15 mouse cellular contexts compared by ENCODE assay signal in the genomic region with DNA sequence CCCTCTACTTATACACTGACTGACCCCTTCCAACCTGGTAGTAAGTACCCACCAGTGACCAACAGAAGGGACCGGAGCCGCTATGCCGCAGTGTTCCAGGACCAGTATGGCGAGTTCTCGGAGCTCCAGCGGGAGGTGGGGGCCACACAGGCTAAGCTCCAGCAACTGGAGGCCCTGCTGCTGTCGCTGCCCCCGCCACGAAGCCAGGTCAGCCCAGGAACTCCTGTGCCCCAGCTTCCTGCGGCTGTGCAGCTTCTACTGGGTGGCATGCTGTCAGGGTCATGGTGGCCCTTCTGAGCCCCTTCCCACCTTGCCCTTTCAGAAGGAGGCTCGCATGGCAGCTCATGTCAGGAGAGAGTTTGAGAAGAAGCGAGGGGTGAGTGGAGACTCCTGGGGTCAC. TPM values are rescaled to one million over a fixed set of nuclear protein-coding genes. Genes with fewer than 3 reads are reported as not detected.
DNase-seq lines count a peak whose midpoint lies in the region; ATAC-seq and TF ChIP-seq lines count a peak whose summit lies in the region.
"Had no signal": no experiment of that assay in that cellular context is flagged by ENCODE, and none has a peak within 500 bp of the region (broad histone marks: within the 10 kb centered on the region; RNA-seq: fewer than 3 reads in every experiment).

No protein-coding gene starts in this region.

- peak; percentile 4 for DNase-seq in embryo, embryonic 10.5 days (ENCODE audit: low spot score)
- DNase-seq in embryo, embryonic 10 days (ENCODE audit: low spot score), result no peak
- DNase-seq in kidney, adult 9 months, result peak; percentile 32
- DNase-seq in thymus, postnatal 14 days, result peak; percentile 35
- no peak for DNase-seq in thymus, postnatal 0 days (ENCODE audit: low spot score)
- DNase-seq: adrenal gland, postnatal 36 days had no signal

- H3K36me3 ChIP-seq in kidney, embryonic 16.5 days (ENCODE audit: insufficient read depth, low read length), result peaks cover 51% of the 10 kb centered on the region
- peaks cover 13% of the 10 kb centered on the region for H3K36me3 ChIP-seq in myocyte (ENCODE audit: control insufficient read depth, insufficient read depth)
- H3K36me3 ChIP-seq in neural tube, embryonic 15.5 days, result peaks cover 36% of the 10 kb centered on the region

- H3K27ac ChIP-seq in kidney, embryonic 16.5 days (ENCODE audit: low read length), result no peak overlapping the region
- H3K27ac ChIP-seq in neural tube, embryonic 15.5 days (replicated peaks), result no peak overlapping the region
- H3K27ac ChIP-seq: embryonic facial prominence, embryonic 12.5 days had no signal

- no peak overlapping the region for H3K4me3 ChIP-seq in kidney, embryonic 16.5 days (ENCODE audit: low read length)
- no peak overlapping the region for H3K4me3 ChIP-seq in myocyte
- H3K4me3 ChIP-seq in neural tube, embryonic 15.5 days (replicated peaks), result no peak overlapping the region

- ATAC-seq in kidney, embryonic 16.5 days (ENCODE audit: low FRiP score, low TSS enrichment), result no peak
- no peak for ATAC-seq in neural tube, embryonic 15.5 days (ENCODE audit: low FRiP score)

- no peak for TF ChIP-seq POLR2A in myocyte (IDR thresholded peaks at IDR 0.05; ENCODE audit: insufficient read length, low read depth)

- H3ac ChIP-seq in myocyte (ENCODE audit: control insufficient read depth, insufficient read length), result no peak overlapping the region

- H3K27me3 ChIP-seq in kidney, embryonic 16.5 days (ENCODE audit: insufficient read depth, low read length), result no peaks in the 10 kb centered on the region
- no peaks in the 10 kb centered on the region for H3K27me3 ChIP-seq in myocyte (ENCODE audit: control insufficient read depth, insufficient read depth, insufficient read length)
- H3K27me3 ChIP-seq in neural tube, embryonic 15.5 days (replicated peaks), result no peaks in the 10 kb centered on the region
- H3K27me3 ChIP-seq: heart, embryonic 12.5 days; hindbrain, embryonic 13.5 days; lung, embryonic 15.5 days had no signal

- H3K4me2 ChIP-seq in kidney, embryonic 16.5 days (replicated peaks; ENCODE audit: low read depth, low read length), result no peak overlapping the region
- H3K4me2 ChIP-seq in myocyte (ENCODE audit: low read depth), result no peak overlapping the region
- no peak overlapping the region for H3K4me2 ChIP-seq in neural tube, embryonic 15.5 days

- no peaks in the 10 kb centered on the region for H3K9me3 ChIP-seq in kidney, embryonic 16.5 days (ENCODE audit: low read length)
- H3K9me3 ChIP-seq in neural tube, embryonic 15.5 days (replicated peaks), result no peaks in the 10 kb centered on the region
- H3K9me3 ChIP-seq: embryonic facial prominence, embryonic 12.5 days; forebrain, embryonic 10.5 days; heart, embryonic 12.5 days; hindbrain, embryonic 13.5 days; lung, embryonic 15.5 days; megakaryocyte, embryonic 14.5 days had no signal

- H3K79me2 ChIP-seq in myocyte (ENCODE audit: control insufficient read depth, insufficient read depth), result no peaks in the 10 kb centered on the region

- H3K9ac ChIP-seq in kidney, embryonic 16.5 days (replicated peaks; ENCODE audit: low read length), result no peak overlapping the region
- no peak overlapping the region for H3K9ac ChIP-seq in neural tube, embryonic 15.5 days (replicated peaks)
- H3K9ac ChIP-seq: embryonic facial prominence, embryonic 12.5 days; heart, embryonic 12.5 days; hindbrain, embryonic 13.5 days; lung, embryonic 15.5 days had no signal

- WGBS in kidney, embryonic 16.5 days, result 81% methylated on average over 12 of the region's 12 CpGs
- 81% methylated on average over 12 of the region's 12 CpGs for WGBS in neural tube, embryonic 15.5 days

- H3K4me1 ChIP-seq in kidney, embryonic 16.5 days (ENCODE audit: insufficient read depth, low read length), result peaks cover 45% of the 10 kb centered on the region
- H3K4me1 ChIP-seq in neural tube, embryonic 15.5 days, result peaks cover 56% of the 10 kb centered on the region

TF ChIP-seq in myocyte, 11 proteins besides CTCF, POLR2A, EP300 and RAD21:
- no peak for TF ChIP-seq TCF3 (IDR thresholded peaks at IDR 0.05; ENCODE audit: insufficient read length, low read depth)
- no peak for TF ChIP-seq REST (IDR thresholded peaks at IDR 0.05; ENCODE audit: insufficient read depth, insufficient read length)
- TF ChIP-seq POLR2AphosphoS2 (IDR thresholded peaks at IDR 0.05; ENCODE audit: insufficient read length, low read depth), result peak; percentile 64

RNA-seq across cellular contexts. Expression of gene Ocel1, which starts 1.3 kb away (rescaled TPM):
- polyA plus RNA-seq in kidney, embryonic 16.5 days (2015; fragmentation: Nextera tagmentation; extraction: Ambion mirVana), result 6.1 TPM in 2 replicates
- 17.4 and 19.2 TPM in 2 replicates for polyA plus RNA-seq in thymus, postnatal 0 days (2015; fragmentation: Nextera tagmentation; extraction: Ambion mirVana)
- 15.2 TPM for polyA plus RNA-seq in myocyte (2012; fragmentation: generic; extraction: Trizol)
- polyA plus RNA-seq in neural tube, embryonic 15.5 days (2015; fragmentation: Nextera tagmentation; extraction: Ambion mirVana), result 5.6 and 9.2 TPM in 2 replicates

RNA-seq across cellular contexts. Expression of gene Use1, which starts 5.8 kb away (rescaled TPM):
- 109 and 111 TPM in 2 replicates for polyA plus RNA-seq in kidney, embryonic 16.5 days (2015; fragmentation: Nextera tagmentation; extraction: Ambion mirVana)
- 143 and 152 TPM in 2 replicates for polyA plus RNA-seq in thymus, postnatal 0 days (2015; fragmentation: Nextera tagmentation; extraction: Ambion mirVana)
- polyA plus RNA-seq in myocyte (2012; fragmentation: generic; extraction: Trizol), result 180 TPM
- 121 and 122 TPM in 2 replicates for polyA plus RNA-seq in neural tube, embryonic 15.5 days (2015; fragmentation: Nextera tagmentation; extraction: Ambion mirVana)

RNA-seq across cellular contexts. Expression of gene Nr2f6, which starts 9.3 kb away (rescaled TPM):
- 65.4 and 82.9 TPM in 2 replicates for polyA plus RNA-seq in kidney, embryonic 16.5 days (2015; fragmentation: Nextera tagmentation; extraction: Ambion mirVana)
- polyA plus RNA-seq in thymus, postnatal 0 days (2015; fragmentation: Nextera tagmentation; extraction: Ambion mirVana), result 17.7 and 18.4 TPM in 2 replicates
- polyA plus RNA-seq in myocyte (2012; fragmentation: generic; extraction: Trizol), result 62.3 TPM
- 28.6 and 34.9 TPM in 2 replicates for polyA plus RNA-seq in neural tube, embryonic 15.5 days (2015; fragmentation: Nextera tagmentation; extraction: Ambion mirVana)

RNA-seq across cellular contexts. Expression of gene Ushbp1, which starts 23.2 kb away (rescaled TPM):
- polyA plus RNA-seq in kidney, embryonic 16.5 days (2015; fragmentation: Nextera tagmentation; extraction: Ambion mirVana), result 29.8 and 31.2 TPM in 2 replicates
- 4.7 and 5.1 TPM in 2 replicates for polyA plus RNA-seq in thymus, postnatal 0 days (2015; fragmentation: Nextera tagmentation; extraction: Ambion mirVana)
- polyA plus RNA-seq in myocyte (2012; fragmentation: generic; extraction: Trizol), result 0.02 TPM
- polyA plus RNA-seq in neural tube, embryonic 15.5 days (2015; fragmentation: Nextera tagmentation; extraction: Ambion mirVana), result 7.0 and 9.8 TPM in 2 replicates

RNA-seq across cellular contexts. Expression of gene Babam1, which starts 24.2 kb away (rescaled TPM):
- polyA plus RNA-seq in kidney, embryonic 16.5 days (2015; fragmentation: Nextera tagmentation; extraction: Ambion mirVana), result 116 and 120 TPM in 2 replicates
- 83.2 and 87.4 TPM in 2 replicates for polyA plus RNA-seq in thymus, postnatal 0 days (2015; fragmentation: Nextera tagmentation; extraction: Ambion mirVana)
- polyA plus RNA-seq in myocyte (2012; fragmentation: generic; extraction: Trizol), result 108 TPM
- 96.0 and 96.1 TPM in 2 replicates for polyA plus RNA-seq in neural tube, embryonic 15.5 days (2015; fragmentation: Nextera tagmentation; extraction: Ambion mirVana)

Comparison
In these comparisons a context has a peak if more than half of its experiments do, and no peak if none do; other contexts are left out.
1. DNase-seq: peak in embryo, embryonic 10.5 days (single experiment), kidney, adult 9 months (single experiment) and thymus, postnatal 14 days (single experiment); none in embryo, embryonic 10 days (single experiment) and thymus, postnatal 0 days (single experiment).